Mouse (Mus musculus) CH12.LX (cell line): ENCODE measurements around the gene Zfyve27.

Experiments
- CHD2 ChIP-seq: IDR thresholded peaks from 2 replicates; pipeline ENCODE4 v1.6.1; 2011; ENCODE audit warnings: low read length, improper control_type of control experiment
- CTCF ChIP-seq, 2 experiments: IDR thresholded peaks in 1 of 2; conservative IDR thresholded peaks in 1 of 2; 2 replicates each; pipeline ENCODE4 v1.5.1; 2011 to 2012; ENCODE audit warnings: low read depth in 2 of 2, low read length in 2 of 2, improper control_type of control experiment in 1 of 2, inconsistent platforms in 1 of 2, mild to moderate bottlenecking in 1 of 2, moderate library complexity in 1 of 2
- ELF1 ChIP-seq: IDR thresholded peaks from 2 replicates; pipeline ENCODE4 v1.6.1; 2014; ENCODE audit warnings: low read depth, mild to moderate bottlenecking, inconsistent platforms, low read length, improper control_type of control experiment
- MAZ ChIP-seq: IDR thresholded peaks from 2 replicates; pipeline ENCODE4 v1.6.1; 2012; ENCODE audit warnings: low read depth, mild to moderate bottlenecking, inconsistent platforms, low read length, improper control_type of control experiment, moderate library complexity
- POLR2A ChIP-seq: IDR thresholded peaks from 2 replicates; pipeline ENCODE4 v1.6.1; 2011; ENCODE audit warnings: low read depth, mild to moderate bottlenecking, improper control_type of control experiment, low read length

DNA sequence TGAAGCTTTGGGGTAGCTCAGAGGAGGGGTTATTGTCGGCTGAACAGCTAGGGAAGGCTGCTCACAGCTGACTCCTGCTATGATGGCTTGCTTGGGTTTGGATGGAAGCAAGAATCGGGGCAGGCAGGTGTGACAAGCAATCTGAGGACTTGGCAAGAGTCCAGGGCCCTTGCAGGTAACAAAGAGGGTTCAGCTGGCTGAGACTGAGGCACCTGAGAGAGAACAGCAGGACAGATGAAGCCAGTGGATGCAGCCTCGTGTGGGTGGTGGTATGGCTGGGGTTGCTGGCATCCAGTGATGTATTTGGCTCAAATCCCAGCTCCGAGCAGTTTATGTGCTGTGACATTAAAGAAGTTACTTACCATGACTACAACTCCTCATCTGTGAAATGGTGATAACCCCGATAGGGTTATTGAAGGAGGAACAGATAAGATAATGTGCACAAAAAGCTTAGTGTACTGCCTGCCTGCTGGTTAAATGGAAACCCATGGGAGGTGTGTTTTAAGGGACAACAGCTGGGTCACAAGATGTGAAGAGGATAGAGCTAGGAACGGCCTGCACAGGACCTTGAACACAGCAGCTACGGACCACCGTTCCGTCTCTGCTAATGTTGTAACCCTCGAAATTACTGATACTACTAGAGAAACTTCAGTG, 5.7 kb downstream of the Zfyve27 start:
- TF ChIP-seq POLR2A = no peak
- no peak for TF ChIP-seq CTCF (conservative IDR thresholded peaks at IDR 0.05 in 1 of 2, IDR thresholded peaks at IDR 0.05 in 1 of 2; ENCODE audit: low read depth in 2 of 2, low read length in 2 of 2)
- no peak for TF ChIP-seq ELF1
- TF ChIP-seq CHD2 = no peak
- TF ChIP-seq MAZ = no peak
